Mouse (Mus musculus) lung, embryonic 15.5 days (tissue): ENCODE results near the gene Scgb1c1. TPM values are rescaled to one million over a fixed set of nuclear protein-coding genes. Genes with fewer than 3 reads are reported as not detected.
A peak's percentile ranks its signal among the peaks of the same experiment; 100 is the strongest.

Experiments used
- ATAC-seq: fragments of 200-750 bp; cut with Nextera tagmentation; 2 replicates; pipeline ENCODE4 v1.8.0; 2017; ENCODE audit warnings: moderate number of reproducible peaks, borderline replicate concordance; ENCODE audit not compliant: low FRiP score, low TSS enrichment; ENCODE audit errors: extremely low read depth
- H3K27ac ChIP-seq: fragments of 300-500 bp; sonication (generic); 2 replicates; pipeline ENCODE4 v1.5.1; 2015; ENCODE audit warnings: moderate library complexity, mild to moderate bottlenecking, inconsistent platforms
- H3K27me3 ChIP-seq: fragments of 300-500 bp; sonication (generic); 2 replicates; pipeline ENCODE4 v1.6.1; 2015; ENCODE audit warnings: inconsistent platforms
- H3K36me3 ChIP-seq: fragments of 300-500 bp; sonication (generic); 2 replicates; pipeline ENCODE4 v1.6.1; 2015; ENCODE audit warnings: inconsistent platforms
- H3K4me1 ChIP-seq: fragments of 300-500 bp; sonication (generic); 2 replicates; pipeline ENCODE4 v1.6.1; 2015; ENCODE audit warnings: inconsistent platforms
- H3K4me2 ChIP-seq: fragments of 300-500 bp; sonication (generic); 2 replicates; pipeline ENCODE4 v1.6.1; 2015; ENCODE audit warnings: inconsistent platforms, mild to moderate bottlenecking, moderate library complexity
- H3K4me3 ChIP-seq: fragments of 300-500 bp; sonication (generic); 2 replicates; pipeline ENCODE4 v1.5.1; 2015; ENCODE audit warnings: mild to moderate bottlenecking, inconsistent platforms
- H3K9ac ChIP-seq: fragments of 300-500 bp; sonication (generic); 2 replicates; pipeline ENCODE4 v1.6.1; 2015; ENCODE audit warnings: inconsistent platforms
- H3K9me3 ChIP-seq: fragments of 300-500 bp; sonication (generic); 2 replicates; pipeline ENCODE4 v1.6.1; 2016; ENCODE audit warnings: inconsistent platforms
- WGBS: fragments of 180-500 bp; shearing (Covaris S2); methylation state at CpG from one replicate; pipeline ENCODE4 v1.1.7; 2015; 5-methylcytosine and 5-hydroxymethylcytosine counted together
- polyA plus RNA-seq: library from polyadenylated mRNA; unstranded; fragments of >200 nt; fragmentation: Nextera tagmentation; extraction: Ambion mirVana; gene quantifications from 2 replicates; pipeline ENCODE4 v1.2.1, GENCODE M21; 2015

Scgb1c1 gene
- polyA plus RNA-seq, 1 experiment from 2014 or later, result not detected

- no peaks in the 10 kb centered on the region for H3K9me3 ChIP-seq
- H3K36me3 ChIP-seq, result no peaks in the 10 kb centered on the region
- no peak for ATAC-seq
- no peak overlapping the region for H3K4me2 ChIP-seq
- no peaks in the 10 kb centered on the region for H3K27me3 ChIP-seq
- H3K9ac ChIP-seq, result no peak overlapping the region
- no peak overlapping the region for H3K4me3 ChIP-seq
- H3K27ac ChIP-seq, result no peak overlapping the region
- H3K4me1 ChIP-seq, result no peaks in the 10 kb centered on the region
- 17% methylated on average over 8 of the region's 8 CpGs for WGBS
These were observed 17.0 kb upstream of the Scgb1c1 start for GRCm38 (mm10) chr7:140828171-140828881.

- no peak for ATAC-seq
- Histone ChIP-seq H3K27me3 (no peaks in the 10 kb centered on the region), H3K9me3 (no peaks in the 10 kb centered on the region), H3K4me1 (0 out of 2 replicates have a peak, but pooled peaks cover 5% of the 10 kb centered on the region), H3K9ac (no peak overlapping the region), H3K36me3 (no peaks in the 10 kb centered on the region), H3K4me2 (no peak overlapping the region), H3K4me3 (no peak overlapping the region), H3K27ac (no peak overlapping the region)
- WGBS, result 58% methylated on average over 6 of the region's 6 CpGs
These were observed 13.9 kb upstream of the Scgb1c1 start for GRCm38 (mm10) chr7:140831447-140831846.

- H3K27me3 ChIP-seq, result no peaks in the 10 kb centered on the region
- 0 out of 2 replicates have a peak, but pooled peaks cover 5% of the 10 kb centered on the region for H3K4me1 ChIP-seq
- no peak for ATAC-seq
- H3K36me3 ChIP-seq, result no peaks in the 10 kb centered on the region
- H3K4me2 ChIP-seq, result no peak overlapping the region
- 67% methylated on average over 4 of the region's 4 CpGs for WGBS
- no peak overlapping the region for H3K9ac ChIP-seq
- no peak overlapping the region for H3K4me3 ChIP-seq
- no peaks in the 10 kb centered on the region for H3K9me3 ChIP-seq
- no peak overlapping the region for H3K27ac ChIP-seq
These were observed 12.0 kb upstream of the Scgb1c1 start for GRCm38 (mm10) chr7:140833341-140833740.

- H3K9ac ChIP-seq, result no peak within 1 kb of the TSS; the same call in 1 of the 2 replicates
- H3K4me3 ChIP-seq, result no peak within 1 kb of the TSS
- ATAC-seq, result peak; percentile 44; the same call in 1 of the 2 replicates
These were observed 10.2 kb upstream of the Scgb1c1 start, which contains the start of gene Urah for GRCm38 (mm10) chr7:140834968-140835757. Urah (plus strand) TSS chr7:140835018.

GRCm38 (mm10) chr7:140835758-140836087 lies 9.6 kb upstream of the Scgb1c1 start:
- no peak for ATAC-seq
- 68% methylated on average over 2 of the region's 2 CpGs for WGBS

More at GRCm38 (mm10) chr7:140834968-140835757, 10.2 kb upstream of the Scgb1c1 start, which contains the start of gene Urah:
- no peak within 1 kb of the TSS for H3K27ac ChIP-seq
- peaks cover 2% of the 10 kb centered on the region; the same call in 1 of the 2 replicates for H3K27me3 ChIP-seq
- H3K4me1 ChIP-seq, result 0 out of 2 replicates have a peak, but pooled peaks cover 5% of the 10 kb centered on the region
- WGBS, result 34% methylated on average over 20 of the region's 20 CpGs
- H3K4me2 ChIP-seq, result peak within 1 kb of the TSS; percentile 41
- H3K9me3 ChIP-seq, result no peaks in the 10 kb centered on the region
- no peaks in the 10 kb centered on the region for H3K36me3 ChIP-seq

GRCm38 (mm10) chr7:140836243-140837115 lies 8.9 kb upstream of the Scgb1c1 start:
- Histone ChIP-seq H3K4me2 (no peak overlapping the region), H3K27me3 (peaks cover 14% of the 10 kb centered on the region; the same call in 1 of the 2 replicates), H3K27ac (no peak overlapping the region), H3K9me3 (no peaks in the 10 kb centered on the region), H3K36me3 (no peaks in the 10 kb centered on the region), H3K4me3 (no peak overlapping the region), H3K4me1 (peaks cover 8% of the 10 kb centered on the region; the same call in 1 of the 2 replicates), H3K9ac (no peak overlapping the region)
- ATAC-seq, result no peak
- 72% methylated on average over 9 of the region's 9 CpGs for WGBS

More at GRCm38 (mm10) chr7:140835758-140836087, 9.6 kb upstream of the Scgb1c1 start:
- no peak overlapping the region for H3K27ac ChIP-seq
- no peak overlapping the region for H3K9ac ChIP-seq
- H3K4me1 ChIP-seq, result 0 out of 2 replicates have a peak, but pooled peaks cover 5% of the 10 kb centered on the region
- H3K4me3 ChIP-seq, result no peak overlapping the region
- H3K9me3 ChIP-seq, result no peaks in the 10 kb centered on the region
- H3K4me2 ChIP-seq, result peak overlapping the region; percentile 41
- peaks cover 7% of the 10 kb centered on the region; the same call in 1 of the 2 replicates for H3K27me3 ChIP-seq
- no peaks in the 10 kb centered on the region for H3K36me3 ChIP-seq

- H3K4me2 ChIP-seq, result no peak overlapping the region
- peaks cover 12% of the 10 kb centered on the region; the same call in 1 of the 2 replicates for H3K4me1 ChIP-seq
- no peak overlapping the region for H3K4me3 ChIP-seq
- H3K9me3 ChIP-seq, result no peaks in the 10 kb centered on the region
- H3K27ac ChIP-seq, result no peak overlapping the region
- no peaks in the 10 kb centered on the region for H3K36me3 ChIP-seq
- ATAC-seq, result no peak
- H3K9ac ChIP-seq, result no peak overlapping the region
- peaks cover 28% of the 10 kb centered on the region for H3K27me3 ChIP-seq
- 57% methylated on average over 5 of the region's 5 CpGs for WGBS
These were observed 5.8 kb upstream of the Scgb1c1 start for GRCm38 (mm10) chr7:140839556-140839955.

GRCm38 (mm10) chr7:140840750-140841735 lies 4.3 kb upstream of the Scgb1c1 start:
- Histone ChIP-seq H3K4me3 (no peak overlapping the region), H3K27ac (no peak overlapping the region), H3K4me1 (peaks cover 15% of the 10 kb centered on the region), H3K9me3 (no peaks in the 10 kb centered on the region), H3K4me2 (peak overlapping the region; percentile 16; the same call in 1 of the 2 replicates), H3K9ac (no peak overlapping the region), H3K27me3 (peaks cover 28% of the 10 kb centered on the region), H3K36me3 (no peaks in the 10 kb centered on the region)
- ATAC-seq, result no peak
- 34% methylated on average over 17 of the region's 19 CpGs for WGBS

GRCm38 (mm10) chr7:140843806-140844205 lies 1.5 kb upstream of the Scgb1c1 start:
- WGBS, result 68% methylated on average over 7 of the region's 7 CpGs
- Histone ChIP-seq H3K9ac (no peak overlapping the region), H3K4me1 (peaks cover 23% of the 10 kb centered on the region), H3K27ac (no peak overlapping the region), H3K4me3 (no peak overlapping the region), H3K9me3 (no peaks in the 10 kb centered on the region), H3K27me3 (peaks cover 28% of the 10 kb centered on the region), H3K36me3 (no peaks in the 10 kb centered on the region), H3K4me2 (no peak overlapping the region)
- ATAC-seq, result no peak

- peaks cover 22% of the 10 kb centered on the region for H3K27me3 ChIP-seq
- ATAC-seq, result no peak
- no peak overlapping the region for H3K4me3 ChIP-seq
- peaks cover 23% of the 10 kb centered on the region for H3K4me1 ChIP-seq
- no peaks in the 10 kb centered on the region for H3K9me3 ChIP-seq
- no peaks in the 10 kb centered on the region for H3K36me3 ChIP-seq
- 60% methylated on average over 4 of the region's 4 CpGs for WGBS
- no peak overlapping the region for H3K4me2 ChIP-seq
- H3K9ac ChIP-seq, result no peak overlapping the region
- H3K27ac ChIP-seq, result no peak overlapping the region
These were observed 336 bp downstream of the Scgb1c1 start for GRCm38 (mm10) chr7:140845683-140846082.
